Mouse (Mus musculus) heart, postnatal 25 days (tissue): Measurements from ENCODE around the gene Angptl2. TPM values are rescaled to one million over a fixed set of nuclear protein-coding genes. Genes with fewer than 3 reads are reported as not detected.

Experiments used
- DNase-seq: peaks from one replicate; pipeline ENCODE4 v3.0.0; 2022; ENCODE audit warnings: low spot score
- intact Hi-C: fragments of 180-260 bp; cut with DNase I; formaldehyde crosslinking; loops from one replicate; pipeline ENCODE4 v1.15.1; 2025
- total RNA-seq, 2 experiments: library from RNA; stranded (reverse); gene quantifications; 2 replicates each; pipeline ENCODE4 v1.2.3; 2021

The Angptl2 gene
- total RNA-seq, 2 experiments from 2014 or later: 47.9 to 78.9 TPM

DNA sequence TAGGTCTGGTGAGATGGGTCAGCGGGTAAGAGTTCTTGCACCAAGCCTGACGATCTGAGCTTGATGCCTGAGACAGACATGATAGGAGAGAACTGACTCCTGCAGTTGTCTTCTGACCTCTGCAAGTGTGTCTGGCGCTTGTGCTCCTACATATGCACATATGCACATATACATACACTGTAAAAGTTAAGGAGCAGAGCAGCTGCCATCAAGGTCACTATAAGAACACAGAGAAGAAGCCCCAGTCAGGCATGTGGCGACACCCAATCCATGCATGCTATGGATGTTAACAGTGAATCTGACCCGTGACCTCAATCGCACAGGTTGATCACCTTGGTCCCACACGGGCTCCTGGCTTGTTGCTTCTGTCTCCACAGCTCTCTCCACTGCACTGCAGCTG lies 10.1 kb downstream of the Angptl2 start:
- intact Hi-C loops: no loop called here

DNA sequence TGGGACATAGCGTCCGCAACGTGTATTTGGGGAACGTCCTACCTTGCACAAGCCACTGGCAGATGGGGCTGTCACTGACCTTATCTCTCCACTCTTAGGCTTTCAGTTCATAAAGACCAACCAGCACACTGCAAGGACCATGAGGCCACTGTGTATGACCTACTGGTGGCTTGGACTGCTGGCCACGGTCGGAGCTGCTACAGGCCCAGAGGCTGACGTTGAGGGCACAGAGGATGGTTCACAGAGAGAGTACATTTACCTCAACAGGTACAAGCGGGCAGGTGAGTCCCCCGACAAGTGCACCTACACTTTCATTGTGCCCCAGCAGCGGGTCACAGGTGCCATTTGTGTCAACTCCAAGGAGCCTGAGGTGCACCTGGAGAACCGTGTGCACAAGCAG lies 12.2 kb downstream of the Angptl2 start:
- intact Hi-C loops: no loop called here
- DNase-seq: no peak

More for the DNA sequence above, 10.1 kb downstream of the Angptl2 start:
- no peak for DNase-seq

DNA sequence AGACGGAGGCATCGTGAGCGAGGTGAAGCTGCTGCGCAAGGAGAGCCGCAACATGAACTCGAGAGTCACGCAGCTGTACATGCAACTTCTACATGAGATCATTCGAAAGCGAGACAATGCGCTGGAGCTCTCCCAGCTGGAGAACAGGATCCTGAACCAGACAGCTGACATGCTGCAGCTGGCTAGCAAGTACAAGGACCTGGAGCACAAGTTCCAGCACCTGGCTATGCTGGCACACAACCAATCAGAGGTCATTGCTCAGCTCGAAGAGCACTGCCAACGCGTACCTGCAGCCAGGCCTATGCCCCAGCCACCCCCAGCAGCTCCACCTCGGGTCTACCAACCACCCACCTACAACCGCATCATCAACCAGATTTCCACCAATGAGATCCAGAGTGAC lies 12.7 kb downstream of the Angptl2 start:
- DNase-seq: peak; percentile 40
- intact Hi-C loops: no loop called here

DNA sequence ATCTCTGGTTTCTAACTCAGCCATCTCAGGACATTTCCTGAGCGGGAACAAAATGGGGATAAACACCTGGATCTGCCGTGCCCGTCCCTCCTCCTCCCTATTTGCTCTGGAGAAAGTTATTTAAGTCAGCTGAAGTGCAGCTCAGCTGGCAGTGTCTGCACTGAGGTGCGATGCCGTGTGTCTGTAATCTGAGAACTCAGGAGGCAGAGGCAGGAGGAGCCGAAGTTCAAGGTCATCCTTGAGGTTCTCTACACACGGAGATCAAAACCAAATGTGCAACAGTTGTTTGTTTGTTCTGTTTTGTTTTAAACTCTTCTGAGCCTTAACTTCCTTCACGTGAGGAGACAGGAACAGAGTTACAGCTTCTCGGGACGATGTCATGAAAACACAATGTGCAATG lies 14.8 kb downstream of the Angptl2 start:
- DNase-seq: no peak
- intact Hi-C loops: no loop called here

DNA sequence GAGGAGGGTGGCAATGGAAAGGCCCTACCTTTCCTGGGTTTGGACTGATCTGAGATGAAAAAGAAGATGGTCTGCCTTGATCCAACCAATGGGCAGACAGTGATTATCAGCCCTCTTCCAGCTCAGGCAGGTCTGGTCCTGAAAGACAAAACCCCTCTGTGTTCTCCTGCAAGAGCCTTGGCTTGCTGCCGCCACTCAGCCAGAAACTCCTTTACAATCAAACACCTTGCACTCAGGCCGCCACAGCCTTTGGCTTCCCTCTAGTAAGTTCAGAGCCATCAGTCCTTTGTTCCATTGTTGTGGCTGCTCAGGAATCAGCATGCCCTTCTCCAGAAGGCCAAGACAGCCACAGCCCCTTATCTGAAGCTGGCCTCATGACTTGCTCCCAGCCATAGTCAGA lies 15.9 kb downstream of the Angptl2 start:
- intact Hi-C loops: no loop called here
- no peak for DNase-seq

DNA sequence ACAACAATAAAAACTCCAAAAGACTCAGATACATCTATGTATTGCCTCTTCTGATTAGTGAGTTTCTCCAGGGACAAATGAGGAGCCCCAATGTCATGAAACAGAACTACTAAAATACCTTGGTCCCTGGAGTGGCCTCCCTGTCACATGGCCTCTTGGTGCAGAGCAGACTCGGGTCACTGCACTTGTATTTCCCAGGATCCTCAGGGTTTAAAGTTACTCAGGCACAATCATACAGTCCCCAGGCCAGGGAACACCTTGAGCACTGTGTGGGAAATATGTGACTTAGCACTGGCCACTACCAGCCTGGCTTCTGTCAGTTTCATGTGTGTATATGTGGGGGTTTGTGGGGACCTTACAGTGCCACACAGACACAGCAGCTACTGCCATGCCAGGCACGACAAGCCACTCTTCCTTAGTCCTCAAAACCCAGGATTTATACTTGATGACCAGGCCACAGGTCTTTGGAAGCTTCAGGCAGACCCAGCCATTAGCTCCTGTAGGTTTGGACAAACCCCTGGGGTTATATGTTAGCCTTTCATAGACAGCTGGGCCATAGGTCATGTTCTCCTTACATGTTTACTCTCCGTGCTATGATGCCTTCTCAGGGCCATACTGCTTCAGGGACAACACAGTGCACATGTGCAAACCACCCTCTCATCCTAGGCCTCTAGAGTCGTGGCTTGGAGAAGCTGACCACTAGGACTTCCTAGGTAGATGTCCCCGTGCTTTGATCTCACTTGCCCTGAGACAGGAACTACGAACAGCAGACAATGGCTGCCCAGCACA lies 17.1 kb downstream of the Angptl2 start:
- intact Hi-C loops: no loop called here
- DNase-seq: no peak

DNA sequence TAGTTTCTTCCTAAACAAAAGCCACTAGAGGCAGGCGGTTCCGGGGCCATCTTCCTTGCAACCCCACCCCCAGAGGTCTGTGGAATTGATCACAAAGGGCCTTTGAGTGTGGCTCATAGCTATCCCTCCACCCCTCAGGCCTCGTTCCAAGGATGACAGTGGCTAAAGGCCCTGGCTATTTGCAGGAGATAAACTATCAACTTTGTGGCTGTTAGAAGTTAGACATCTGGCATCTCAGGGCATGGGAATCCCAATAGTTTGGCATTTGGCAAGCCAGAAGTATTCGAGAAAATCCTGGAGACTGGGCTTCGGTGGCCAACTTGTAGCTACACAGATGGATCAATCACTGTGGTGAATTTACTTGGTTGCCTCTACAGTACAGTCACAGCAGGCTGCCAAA lies 18.0 kb downstream of the Angptl2 start:
- intact Hi-C loops: no loop called here
- no peak for DNase-seq

DNA sequence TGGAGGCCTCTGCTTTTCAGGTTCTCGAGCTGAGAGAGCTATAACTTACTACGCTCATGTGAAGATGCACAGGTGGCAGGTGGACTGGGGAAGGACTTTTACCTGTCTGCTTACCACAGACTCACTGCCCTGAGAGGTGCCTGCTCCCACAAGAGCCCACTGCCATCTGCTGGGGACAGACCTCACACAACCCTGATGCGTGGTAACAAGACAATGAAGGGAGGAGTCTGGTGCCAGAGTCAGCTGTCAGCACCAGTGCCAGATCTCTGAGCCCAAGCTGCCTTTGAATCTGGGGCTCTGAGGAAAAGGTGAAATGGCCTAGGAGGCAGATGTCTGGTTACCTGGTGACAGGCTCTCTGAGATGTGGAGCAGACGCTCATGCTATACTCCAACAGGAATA lies 19.0 kb downstream of the Angptl2 start:
- DNase-seq: no peak
- intact Hi-C loops: loop anchor here (5.0 kb wide), 1 partner anchor 82 kb away; no protein-coding TSS in a partner anchor

DNA sequence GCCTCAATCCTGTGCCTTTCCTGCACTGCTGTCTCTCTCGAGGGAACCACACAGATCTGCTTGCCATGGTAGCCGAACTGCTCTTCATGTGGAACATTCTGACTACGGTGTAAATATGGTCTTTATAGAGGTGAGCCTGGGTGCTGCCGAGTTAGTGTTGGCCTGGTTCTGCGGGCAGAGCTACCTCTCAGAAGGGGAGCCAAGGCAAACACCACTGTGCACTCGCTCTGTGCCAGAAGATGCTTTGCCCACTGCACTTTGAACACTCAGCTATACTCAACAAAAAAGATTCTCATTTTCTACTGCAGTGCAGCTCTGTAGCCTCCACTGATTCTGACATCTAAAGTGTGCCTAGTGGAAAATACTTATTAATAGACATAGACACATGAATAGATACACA lies 21.7 kb downstream of the Angptl2 start:
- intact Hi-C loops: loop anchor here (5.0 kb wide), 1 partner anchor 80 kb away; no protein-coding TSS in a partner anchor

DNA sequence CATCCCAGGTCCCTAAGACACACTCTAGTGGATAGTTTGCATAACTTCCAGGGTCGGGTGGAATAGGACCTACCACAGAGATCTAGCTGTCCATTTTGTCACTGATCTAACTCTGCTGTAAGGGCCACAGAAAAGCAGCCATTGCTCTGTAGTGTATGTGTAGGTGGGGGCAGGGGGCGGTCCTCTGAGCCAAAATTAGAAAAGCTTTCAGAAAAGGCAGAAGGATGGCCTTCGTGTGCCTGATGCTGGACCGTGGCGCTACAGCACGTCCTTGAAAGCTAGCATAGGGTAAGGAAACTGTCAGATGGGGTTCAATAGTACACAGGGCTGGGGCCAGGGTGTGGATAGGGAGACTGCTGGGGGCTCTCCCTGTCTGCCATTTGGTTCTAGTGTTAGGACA lies 29.0 kb downstream of the Angptl2 start:
- intact Hi-C loops: no loop called here
- no peak for DNase-seq

More for the DNA sequence above, 21.7 kb downstream of the Angptl2 start:
- DNase-seq: no peak

DNA sequence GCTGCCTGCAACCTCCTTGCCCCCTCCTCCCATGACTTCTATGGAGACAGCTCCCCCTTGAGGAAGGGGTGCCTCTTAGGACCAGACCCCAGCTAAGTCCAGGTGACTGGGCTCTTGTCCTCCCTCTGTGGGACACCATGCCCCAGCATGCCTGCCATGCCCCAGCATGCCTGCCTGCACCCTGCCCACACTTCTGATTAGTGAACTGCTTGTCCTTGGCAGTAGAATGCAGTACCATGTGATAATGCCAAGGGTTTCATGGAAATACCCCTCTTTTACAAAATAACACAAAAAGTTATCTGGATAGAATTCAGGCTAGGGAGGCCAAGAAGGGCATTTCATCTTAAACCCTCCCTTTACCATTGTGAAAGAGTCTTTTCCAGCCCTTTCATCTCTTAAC lies 29.5 kb downstream of the Angptl2 start:
- DNase-seq: no peak

DNA sequence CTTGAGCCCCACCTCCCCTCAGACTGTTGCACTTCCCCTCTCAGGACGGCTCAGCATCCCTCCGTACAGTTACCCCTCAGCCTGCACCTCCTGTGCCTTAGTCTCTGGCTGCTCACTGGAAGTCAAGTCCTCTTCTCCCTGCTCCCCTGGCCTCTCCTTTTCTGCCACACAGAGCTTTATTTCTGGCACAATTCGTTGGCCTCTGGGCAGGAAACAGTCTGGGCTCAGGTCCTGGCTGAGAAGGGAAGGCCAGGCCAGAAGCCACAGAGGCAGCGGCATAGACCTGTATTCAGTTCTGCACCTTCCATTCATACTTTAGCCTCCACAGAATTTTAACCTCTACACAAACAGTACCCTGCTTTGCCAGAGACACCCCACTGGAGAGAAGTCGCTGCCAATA lies 31.0 kb downstream of the Angptl2 start:
- DNase-seq: no peak
- intact Hi-C loops: no loop called here

More for the DNA sequence above, 29.5 kb downstream of the Angptl2 start:
- intact Hi-C loops: no loop called here

DNA sequence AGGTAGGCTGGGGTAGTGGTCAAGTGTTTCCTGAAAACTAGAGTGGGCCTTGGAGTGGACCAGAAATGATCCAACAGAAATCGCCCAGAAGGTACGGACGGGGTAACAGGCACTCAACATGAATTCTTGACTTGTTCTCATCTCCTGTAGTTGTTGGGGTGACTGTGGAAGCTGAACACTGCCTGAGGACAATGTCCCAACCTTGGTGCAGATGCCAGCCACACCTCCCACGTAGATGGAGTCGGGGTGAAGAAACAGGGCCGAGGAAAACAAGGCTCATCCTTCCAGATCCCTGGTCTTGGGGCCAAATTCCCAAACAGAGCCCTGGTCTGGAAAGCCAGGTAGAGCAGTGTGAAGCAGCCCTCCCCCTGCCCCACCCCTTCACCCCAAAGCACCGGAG lies 32.7 kb downstream of the Angptl2 start:
- no peak for DNase-seq
- intact Hi-C loops: no loop called here

DNA sequence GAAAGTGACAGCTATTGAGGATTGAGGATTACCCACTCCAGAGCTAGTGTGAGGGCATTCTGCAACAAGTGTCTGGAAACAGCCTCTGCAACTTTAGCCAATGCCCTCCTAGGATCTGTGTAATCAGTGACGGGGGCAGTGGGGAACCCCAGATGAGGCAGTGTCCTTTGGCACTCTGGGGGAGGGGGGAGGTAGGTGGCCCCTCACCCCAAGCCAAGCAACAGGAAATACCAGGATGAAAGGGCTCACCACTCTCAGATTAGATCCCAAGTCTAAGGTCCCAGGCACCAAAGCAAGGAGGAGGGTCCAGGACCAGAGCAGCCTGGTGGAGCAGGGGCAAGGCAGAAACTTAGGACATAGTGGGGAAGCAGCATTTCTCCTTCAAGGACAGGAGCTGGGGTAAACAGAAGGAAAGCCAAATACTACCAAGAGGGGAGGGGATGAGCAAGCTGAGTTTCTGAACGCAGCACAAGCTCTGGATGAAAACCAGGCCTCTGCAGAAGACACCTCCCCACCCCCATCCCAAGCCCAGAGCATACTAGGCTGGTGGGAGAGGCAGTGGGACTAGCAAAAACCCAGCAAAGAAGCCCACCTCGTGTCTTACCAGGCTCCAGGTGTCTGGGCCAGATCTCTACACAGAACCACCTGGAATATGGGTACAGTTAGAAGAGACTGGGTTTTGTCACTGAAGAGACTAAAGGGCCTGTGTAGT lies 34.2 kb downstream of the Angptl2 start:
- intact Hi-C loops: no loop called here
- no peak for DNase-seq

DNA sequence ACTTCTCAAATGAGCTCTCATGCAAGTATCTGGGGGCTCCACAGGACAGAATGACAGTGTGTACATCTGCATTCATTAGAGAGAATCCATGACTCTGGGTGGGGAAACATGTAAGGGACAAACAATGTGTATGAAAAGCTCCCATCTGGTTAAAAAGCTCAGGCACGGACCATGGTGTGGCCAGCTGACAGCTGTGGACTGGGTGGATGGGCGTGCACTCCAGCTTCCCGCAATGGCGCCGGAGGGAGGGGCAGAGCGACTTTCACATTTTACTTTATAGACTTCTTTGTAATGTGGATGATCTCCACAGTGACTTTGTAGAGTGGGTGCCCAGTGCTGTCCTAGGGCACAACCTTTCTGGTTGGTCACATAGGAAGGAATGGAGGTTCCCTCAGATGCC lies 36.9 kb downstream of the Angptl2 start:
- no peak for DNase-seq
- intact Hi-C loops: no loop called here

DNA sequence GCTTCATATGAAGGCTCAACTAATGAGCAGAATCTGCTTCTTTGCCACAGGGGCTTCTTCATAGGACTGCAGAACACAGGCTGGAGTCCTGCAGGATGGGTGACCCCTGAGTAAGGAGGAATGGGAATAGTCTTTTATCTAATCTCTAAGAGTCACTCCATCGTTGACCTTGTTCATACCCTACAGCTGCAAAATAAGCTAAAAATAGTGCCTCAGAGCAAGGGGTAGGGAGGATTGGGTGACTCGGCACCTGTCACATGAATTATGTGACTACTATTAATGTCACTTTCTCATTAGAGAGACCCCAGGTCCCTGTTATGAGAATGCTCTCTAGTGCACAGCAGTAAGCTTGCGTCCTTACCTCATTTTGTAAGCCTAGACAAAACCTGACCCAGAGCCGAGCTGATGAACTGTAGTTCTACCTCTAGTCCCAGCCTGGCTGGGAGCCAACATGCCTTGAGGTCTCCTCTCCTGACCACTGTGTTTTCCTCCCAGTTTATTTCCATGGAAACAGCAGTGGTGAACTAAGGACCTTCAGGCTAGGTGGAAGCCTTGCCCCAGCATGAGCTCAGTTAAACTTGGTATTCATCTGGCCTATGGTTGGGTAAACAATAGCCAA lies 37.8 kb downstream of the Angptl2 start:
- intact Hi-C loops: no loop called here
- no peak for DNase-seq

DNA sequence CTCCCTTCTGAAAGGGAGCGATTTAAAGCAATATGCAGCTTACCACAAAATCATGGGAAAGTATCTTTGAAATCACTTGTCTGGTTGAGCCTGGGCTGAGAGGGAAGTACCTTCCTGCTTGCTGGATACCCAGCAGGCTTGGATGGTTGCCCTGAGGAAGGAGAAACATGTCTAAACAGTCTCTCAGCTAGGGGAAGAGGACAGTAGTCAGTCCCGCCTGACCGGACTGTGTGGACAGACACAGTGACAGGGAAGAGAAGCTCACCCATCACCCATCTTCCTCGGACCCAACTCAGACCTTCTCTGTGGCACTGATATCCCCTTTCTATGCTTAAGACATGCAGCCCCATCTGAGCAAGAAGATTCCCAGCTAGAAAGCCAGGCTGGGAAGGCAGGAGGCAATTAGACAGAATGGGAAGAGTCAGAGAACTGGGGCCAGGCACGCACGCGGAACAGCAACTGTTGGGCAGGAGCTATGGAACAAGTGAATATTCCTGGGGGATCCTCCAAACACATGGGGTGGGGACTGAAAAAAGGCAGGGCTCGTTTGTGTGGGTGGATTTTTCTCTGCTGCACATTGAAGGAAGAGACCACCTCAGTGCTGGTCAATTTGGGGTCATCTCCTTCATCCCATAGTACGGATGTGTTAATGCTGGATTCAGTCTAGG lies 38.6 kb downstream of the Angptl2 start:
- intact Hi-C loops: no loop called here

DNA sequence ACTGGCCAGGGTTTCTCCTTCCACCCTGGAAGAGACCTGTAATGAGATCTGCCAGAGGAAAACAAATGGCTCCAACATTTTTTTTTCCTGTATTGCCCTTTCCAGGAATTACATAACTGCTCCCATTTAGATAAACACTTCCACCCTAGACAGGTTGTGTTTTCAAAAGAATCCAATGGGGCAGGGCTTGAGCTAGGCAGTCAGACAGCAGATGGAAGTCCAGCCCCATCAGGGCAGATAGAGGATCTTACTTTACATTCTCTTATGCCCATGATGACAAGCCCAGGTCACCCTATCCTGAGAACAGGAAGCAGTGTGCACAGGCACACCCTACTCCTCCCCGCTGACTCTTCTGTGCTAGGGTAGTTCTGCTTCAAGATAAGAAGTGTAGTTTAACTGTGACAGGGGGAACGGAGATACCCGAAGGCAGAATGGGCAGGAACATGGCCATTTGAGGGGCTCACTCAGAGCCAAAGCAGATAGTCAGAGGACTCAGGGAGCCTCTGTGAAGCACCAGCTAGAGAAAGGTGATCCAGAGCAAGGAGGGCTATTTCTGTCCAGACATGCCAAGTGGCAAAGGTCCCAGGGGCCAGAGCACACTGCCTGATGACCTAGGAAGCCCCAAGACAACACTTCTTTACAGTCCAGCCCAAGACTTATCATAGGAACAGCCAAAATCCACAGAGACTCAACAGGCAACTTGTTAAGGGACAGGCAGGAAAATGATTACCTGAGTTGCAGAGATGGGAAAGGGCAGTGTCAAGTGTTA lies 41.1 kb downstream of the Angptl2 start:
- no peak for DNase-seq
- intact Hi-C loops: no loop called here

More for the DNA sequence above, 38.6 kb downstream of the Angptl2 start:
- no peak for DNase-seq

DNA sequence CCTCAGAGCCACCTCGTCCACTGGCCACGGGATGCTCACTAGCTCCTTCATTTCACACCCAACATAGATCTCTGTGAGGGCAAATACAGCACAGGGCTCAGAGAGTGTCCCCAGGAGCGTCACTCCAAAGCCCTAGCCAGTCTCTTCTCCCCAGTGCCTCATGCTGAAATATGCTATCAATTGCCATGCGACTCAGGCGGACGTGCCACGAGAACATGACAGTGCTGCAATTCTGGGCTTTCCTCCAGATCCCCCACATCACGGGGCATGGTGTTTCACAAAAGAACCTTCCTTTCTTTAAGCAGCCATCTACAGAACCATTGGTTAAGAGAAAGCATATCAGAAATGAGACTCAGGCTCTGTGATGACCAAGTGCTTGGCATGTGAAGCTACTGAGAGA lies 44.9 kb downstream of the Angptl2 start:
- intact Hi-C loops: no loop called here
- no peak for DNase-seq

DNA sequence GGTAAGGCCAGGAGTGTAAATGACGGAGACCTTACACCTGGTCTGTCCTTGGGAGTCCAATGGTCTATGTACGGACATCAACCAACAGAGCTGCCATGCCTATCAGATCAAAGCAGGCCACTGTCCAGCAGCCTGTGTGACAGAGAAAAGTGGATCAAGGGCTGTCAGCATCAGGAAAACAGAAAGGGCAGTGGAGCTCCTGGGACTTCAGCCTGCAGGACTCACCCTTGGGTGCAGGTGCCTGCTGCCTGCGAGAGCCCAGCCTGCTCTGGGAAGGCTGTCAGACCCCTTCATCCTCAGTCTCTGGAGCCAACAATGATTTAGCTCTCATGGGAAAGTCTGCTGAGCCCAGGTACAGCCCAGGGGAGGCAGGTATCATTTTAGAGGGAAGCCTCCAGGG lies 45.6 kb downstream of the Angptl2 start:
- no peak for DNase-seq
- intact Hi-C loops: no loop called here
